Mouse (Mus musculus): ENCODE results near the gene Map2. TPM values are rescaled to one million over a fixed set of nuclear protein-coding genes. Genes with fewer than 3 reads are reported as not detected.

Map2 gene
- total RNA-seq, 2 experiments from 2014 or later: 1,064 to 1,130 TPM

DNA sequence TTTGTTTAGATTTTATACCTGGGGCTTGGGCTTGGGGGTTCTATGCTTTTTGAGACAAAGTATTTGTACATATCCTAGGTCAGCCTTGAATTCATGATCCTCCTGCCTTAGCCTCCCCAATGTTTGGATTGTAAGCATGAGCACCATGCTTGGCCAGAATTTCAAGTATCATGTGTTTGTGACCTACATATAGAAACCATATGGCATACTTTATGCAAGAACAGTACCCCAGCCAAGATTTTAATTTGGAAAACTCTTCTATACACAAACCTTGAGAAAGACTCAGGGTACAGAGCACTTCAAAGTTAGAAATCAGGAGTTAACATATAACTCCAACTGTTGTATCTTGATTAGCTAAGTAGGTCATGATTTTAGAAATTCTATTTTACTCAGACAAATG, 243.3 kb downstream of the Map2 start:
- no peak for DNase-seq (ENCODE audit: extremely low spot score in 1 of 2, low spot score in 2 of 2)
- TF ChIP-seq CTCF (IDR thresholded peaks at IDR 0.05): no peak
- Histone ChIP-seq H3K27ac (no peak overlapping the region; the same call in 1 of the 2 replicates), H3K4me3 (no peak overlapping the region)
- intact Hi-C loops (cut with DNase I): no loop called here

DNA sequence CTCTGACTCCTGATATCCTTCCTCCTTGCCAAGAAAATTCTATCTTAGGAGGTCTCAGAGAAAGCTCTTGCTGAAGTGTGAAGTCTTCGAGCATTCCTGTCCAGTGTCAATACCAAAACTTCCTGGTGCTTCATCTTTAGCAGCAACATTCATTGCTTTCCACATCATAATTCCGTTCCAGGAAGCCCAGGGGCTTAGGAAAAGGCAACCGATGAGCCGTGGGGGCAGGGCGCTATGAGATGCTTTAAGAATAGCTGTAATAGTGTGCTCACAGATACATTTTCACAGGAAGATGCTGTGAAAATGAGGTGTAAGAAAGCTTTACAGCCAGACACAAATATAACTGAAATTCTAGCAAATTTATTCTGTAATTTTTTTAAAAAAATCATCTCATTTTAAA, 251.0 kb downstream of the Map2 start:
- intact Hi-C loops (cut with DNase I): no loop called here
- H3K27ac ChIP-seq: no peak overlapping the region
- DNase-seq (ENCODE audit: extremely low spot score in 1 of 2, low spot score in 2 of 2): no peak

DNA sequence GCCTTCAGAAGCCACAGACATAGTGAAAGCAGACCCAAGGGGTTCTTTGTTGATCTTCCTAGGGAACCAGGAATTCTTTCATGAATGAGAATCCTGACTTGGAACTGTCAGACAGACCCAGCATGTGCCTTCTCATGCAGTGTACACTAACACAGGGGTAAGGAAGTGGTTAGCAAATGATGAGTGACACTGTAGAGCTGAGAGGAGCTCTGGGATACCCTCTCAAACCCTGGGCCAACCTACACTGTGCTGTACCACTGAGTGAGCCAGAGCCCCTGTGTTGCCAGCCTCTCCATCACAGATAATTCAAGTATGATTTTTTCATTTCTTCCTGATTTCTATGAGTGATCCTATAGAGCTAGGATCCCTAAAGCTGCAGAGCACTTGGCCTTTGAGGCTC, 255.9 kb downstream of the Map2 start:
- Histone ChIP-seq H3K4me3 (no peak overlapping the region), H3K27ac (0 out of 2 replicates have a peak overlapping the region, but pooled peaks have one; percentile 36)
- no peak for DNase-seq (ENCODE audit: extremely low spot score in 1 of 2, low spot score in 2 of 2)
- intact Hi-C loops (cut with DNase I): no loop called here
- TF ChIP-seq CTCF (IDR thresholded peaks at IDR 0.05): no peak

More for the DNA sequence above, 251.0 kb downstream of the Map2 start:
- no peak overlapping the region for H3K4me3 ChIP-seq
- no peak for TF ChIP-seq CTCF (IDR thresholded peaks at IDR 0.05)

DNA sequence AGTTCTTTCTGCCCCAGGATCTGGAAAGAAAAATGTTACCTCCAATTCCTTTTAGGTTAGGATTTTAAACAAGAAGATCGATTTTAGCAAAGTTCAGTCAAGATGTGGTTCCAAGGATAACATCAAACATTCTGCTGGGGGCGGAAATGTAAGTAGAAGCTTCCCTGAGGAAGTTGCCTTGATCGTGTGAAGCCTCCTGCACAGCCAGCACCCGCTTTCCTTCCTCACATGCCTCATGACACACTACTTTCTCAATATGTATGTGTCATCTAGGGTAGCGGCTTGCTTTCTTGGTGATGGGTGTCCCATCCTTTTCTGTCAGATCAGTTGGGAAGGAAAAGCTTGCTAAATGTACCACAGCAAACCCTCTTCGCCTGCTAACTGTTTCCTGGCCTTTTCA, 256.4 kb downstream of the Map2 start:
- Histone ChIP-seq H3K4me3 (no peak overlapping the region), H3K27ac (no peak overlapping the region; the same call in 1 of the 2 replicates)
- no peak for TF ChIP-seq CTCF (IDR thresholded peaks at IDR 0.05)
- DNase-seq (ENCODE audit: extremely low spot score in 1 of 2, low spot score in 2 of 2): no peak
- intact Hi-C loops (cut with DNase I): no loop called here

DNA sequence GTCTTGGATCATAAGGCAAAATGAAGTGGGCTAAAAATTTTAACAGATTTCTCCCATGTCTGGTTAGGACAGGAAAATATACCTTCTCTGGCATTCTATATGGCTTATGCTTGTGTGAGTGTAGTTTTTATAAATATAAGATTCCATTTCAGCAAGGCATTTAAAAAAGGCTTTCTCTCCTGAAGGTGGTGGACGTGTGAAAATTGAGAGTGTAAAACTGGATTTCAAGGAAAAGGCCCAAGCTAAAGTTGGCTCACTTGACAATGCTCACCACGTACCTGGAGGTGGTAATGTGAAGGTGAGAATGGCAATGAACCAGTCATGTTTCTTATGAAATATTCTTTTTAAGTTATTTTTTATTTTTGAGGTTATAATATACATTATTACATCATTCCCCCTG, 263.0 kb downstream of the Map2 start:
- Histone ChIP-seq H3K4me3 (no peak overlapping the region), H3K27ac (no peak overlapping the region)
- TF ChIP-seq CTCF (IDR thresholded peaks at IDR 0.05): no peak
- no peak for DNase-seq (ENCODE audit: extremely low spot score in 1 of 2, low spot score in 2 of 2)
- intact Hi-C loops (cut with DNase I): loop anchor here (2.0 kb wide), 1 partner anchor 29 kb away; no protein-coding TSS in a partner anchor

DNA sequence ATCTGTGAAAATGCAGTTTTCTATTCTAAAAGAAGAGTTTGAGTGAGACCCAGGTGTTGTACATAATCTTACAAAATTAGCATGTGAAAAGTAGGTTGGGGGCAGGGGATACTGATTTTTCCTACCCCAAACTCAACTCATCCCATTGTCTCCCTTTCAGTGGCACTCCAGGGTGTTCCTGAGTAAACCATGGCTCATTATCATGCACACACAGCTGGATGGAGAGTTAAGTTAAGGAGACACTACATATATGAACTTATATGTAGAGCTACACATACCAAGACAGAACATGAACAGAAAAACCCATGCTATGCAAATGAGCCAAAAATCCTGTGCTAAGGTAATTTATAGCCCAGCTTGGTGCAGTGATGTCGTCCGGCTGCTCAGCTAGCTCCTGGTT, 267.8 kb downstream of the Map2 start:
- Histone ChIP-seq H3K4me3 (no peak overlapping the region), H3K27ac (no peak overlapping the region)
- DNase-seq (ENCODE audit: extremely low spot score in 1 of 2, low spot score in 2 of 2): no peak
- TF ChIP-seq CTCF (IDR thresholded peaks at IDR 0.05): no peak
- intact Hi-C loops (cut with DNase I): no loop called here

DNA sequence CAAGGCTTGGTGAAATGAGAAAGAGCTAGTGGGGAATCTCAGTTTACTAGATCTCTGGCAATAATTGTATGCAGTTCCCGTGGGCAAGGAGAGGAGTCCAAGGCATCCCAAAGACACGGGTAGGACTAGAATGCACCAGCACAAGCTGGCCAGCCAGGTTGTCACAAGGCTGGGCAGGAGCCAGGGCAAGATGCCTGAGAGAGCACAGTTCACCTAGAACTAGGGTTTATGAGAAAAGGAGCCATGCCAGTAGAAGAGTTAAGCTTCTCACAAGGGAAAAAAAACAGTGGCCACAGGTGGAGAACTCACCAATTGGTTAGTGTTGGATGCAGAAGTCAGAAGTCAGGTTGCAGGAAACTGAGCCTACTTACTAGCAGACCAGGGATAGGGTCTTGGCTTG, 274.4 kb downstream of the Map2 start:
- intact Hi-C loops (cut with DNase I): no loop called here
- TF ChIP-seq CTCF (IDR thresholded peaks at IDR 0.05): no peak
- DNase-seq (ENCODE audit: extremely low spot score in 1 of 2, low spot score in 2 of 2): no peak

DNA sequence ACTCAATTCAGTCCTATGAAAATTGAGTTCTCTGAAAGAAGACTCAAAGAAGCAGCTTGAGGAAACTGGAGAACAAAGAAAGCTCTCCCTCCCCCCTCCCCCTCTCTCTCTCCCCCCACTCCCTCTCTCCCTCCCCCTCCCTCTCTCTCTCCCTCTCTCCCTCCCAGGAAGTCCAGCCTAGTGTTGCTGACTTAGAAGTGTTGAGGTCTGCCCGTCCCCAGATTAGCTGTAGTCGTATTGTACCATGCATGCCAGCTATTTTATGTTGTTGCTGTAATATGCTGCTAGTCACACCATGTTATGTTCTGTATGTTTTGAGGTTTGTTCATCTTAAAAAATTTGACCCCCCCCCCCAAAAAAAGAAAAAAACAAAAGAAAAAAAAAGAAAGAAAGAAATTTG, 281.5 kb downstream of the Map2 start:
- TF ChIP-seq CTCF (IDR thresholded peaks at IDR 0.05): no peak
- H3K4me3 ChIP-seq: no peak overlapping the region
- intact Hi-C loops (cut with DNase I): no loop called here
- no peak for DNase-seq (ENCODE audit: extremely low spot score in 1 of 2, low spot score in 2 of 2)
- no peak overlapping the region for H3K27ac ChIP-seq

More for the DNA sequence above, 274.4 kb downstream of the Map2 start:
- Histone ChIP-seq H3K27ac (no peak overlapping the region), H3K4me3 (no peak overlapping the region)

DNA sequence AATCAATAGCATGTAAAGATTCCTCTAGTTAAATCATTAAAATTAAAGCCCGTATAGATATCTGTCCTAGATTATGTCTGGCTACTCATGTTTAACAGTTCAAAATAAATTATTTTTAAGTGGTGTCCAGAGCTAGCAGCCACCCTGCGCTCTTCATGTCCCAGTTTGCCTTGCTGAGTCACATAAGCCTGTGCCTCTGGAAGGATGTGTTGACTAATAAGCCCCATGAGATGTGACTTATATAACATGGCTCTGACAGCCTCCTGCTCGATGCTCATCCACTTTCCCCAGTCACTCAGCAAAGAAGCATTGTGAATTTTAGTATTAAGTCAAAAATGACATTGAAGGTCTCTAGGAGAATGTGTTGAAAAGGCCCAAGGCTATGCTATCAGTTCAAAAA, 282.7 kb downstream of the Map2 start:
- no peak overlapping the region for H3K27ac ChIP-seq

DNA sequence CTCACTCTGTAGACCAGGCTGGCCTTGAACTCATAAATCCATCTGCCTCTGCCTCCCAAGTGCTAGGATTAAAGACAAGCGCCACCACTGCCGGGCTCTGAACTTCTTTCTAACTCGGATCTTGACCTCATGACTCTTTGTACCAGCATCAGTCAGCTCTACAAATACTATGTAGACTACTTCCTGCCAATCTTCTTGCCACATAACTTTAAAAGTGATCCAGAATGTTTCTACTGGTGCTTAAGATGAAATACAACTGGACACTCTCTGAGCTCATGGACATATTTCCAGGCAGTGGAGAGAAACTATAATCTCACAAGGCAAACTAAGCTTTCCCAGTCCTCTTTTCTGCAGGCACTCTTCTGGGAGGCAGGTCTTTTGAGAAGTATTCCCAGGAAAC, 284.3 kb downstream of the Map2 start:
- Histone ChIP-seq H3K27ac (no peak overlapping the region), H3K4me3 (no peak overlapping the region)
- intact Hi-C loops (cut with DNase I): no loop called here
- no peak for TF ChIP-seq CTCF (IDR thresholded peaks at IDR 0.05)
- no peak for DNase-seq (ENCODE audit: extremely low spot score in 1 of 2, low spot score in 2 of 2)

More for the DNA sequence above, 282.7 kb downstream of the Map2 start:
- intact Hi-C loops (cut with DNase I): no loop called here
- no peak overlapping the region for H3K4me3 ChIP-seq
- no peak for TF ChIP-seq CTCF (IDR thresholded peaks at IDR 0.05)
- DNase-seq (ENCODE audit: extremely low spot score in 1 of 2, low spot score in 2 of 2): no peak

DNA sequence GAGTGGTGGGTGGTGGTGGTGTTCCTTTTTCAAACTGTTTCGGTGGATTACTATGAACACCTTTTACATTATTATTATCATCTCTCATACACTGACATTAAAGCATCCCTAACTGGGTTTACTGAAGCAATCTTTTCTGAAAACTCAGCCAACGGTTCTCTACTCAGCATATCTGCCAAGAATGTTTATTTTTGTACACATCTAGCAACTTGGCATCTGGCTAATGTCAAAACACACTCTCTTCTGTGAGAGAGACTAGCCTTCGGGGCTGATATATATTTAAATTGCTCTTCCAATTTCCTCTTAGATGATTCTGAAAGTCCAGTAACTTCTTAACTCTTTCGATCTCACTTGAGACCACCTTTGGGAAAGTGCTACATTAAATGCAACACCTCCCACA, 285.8 kb downstream of the Map2 start:
- Histone ChIP-seq H3K27ac (no peak overlapping the region), H3K4me3 (no peak overlapping the region)
- no peak for DNase-seq (ENCODE audit: extremely low spot score in 1 of 2, low spot score in 2 of 2)
- intact Hi-C loops (cut with DNase I): loop anchor here (10.0 kb wide), 1 partner anchor 356 kb away; no protein-coding TSS in a partner anchor
- TF ChIP-seq CTCF (IDR thresholded peaks at IDR 0.05): no peak

DNA sequence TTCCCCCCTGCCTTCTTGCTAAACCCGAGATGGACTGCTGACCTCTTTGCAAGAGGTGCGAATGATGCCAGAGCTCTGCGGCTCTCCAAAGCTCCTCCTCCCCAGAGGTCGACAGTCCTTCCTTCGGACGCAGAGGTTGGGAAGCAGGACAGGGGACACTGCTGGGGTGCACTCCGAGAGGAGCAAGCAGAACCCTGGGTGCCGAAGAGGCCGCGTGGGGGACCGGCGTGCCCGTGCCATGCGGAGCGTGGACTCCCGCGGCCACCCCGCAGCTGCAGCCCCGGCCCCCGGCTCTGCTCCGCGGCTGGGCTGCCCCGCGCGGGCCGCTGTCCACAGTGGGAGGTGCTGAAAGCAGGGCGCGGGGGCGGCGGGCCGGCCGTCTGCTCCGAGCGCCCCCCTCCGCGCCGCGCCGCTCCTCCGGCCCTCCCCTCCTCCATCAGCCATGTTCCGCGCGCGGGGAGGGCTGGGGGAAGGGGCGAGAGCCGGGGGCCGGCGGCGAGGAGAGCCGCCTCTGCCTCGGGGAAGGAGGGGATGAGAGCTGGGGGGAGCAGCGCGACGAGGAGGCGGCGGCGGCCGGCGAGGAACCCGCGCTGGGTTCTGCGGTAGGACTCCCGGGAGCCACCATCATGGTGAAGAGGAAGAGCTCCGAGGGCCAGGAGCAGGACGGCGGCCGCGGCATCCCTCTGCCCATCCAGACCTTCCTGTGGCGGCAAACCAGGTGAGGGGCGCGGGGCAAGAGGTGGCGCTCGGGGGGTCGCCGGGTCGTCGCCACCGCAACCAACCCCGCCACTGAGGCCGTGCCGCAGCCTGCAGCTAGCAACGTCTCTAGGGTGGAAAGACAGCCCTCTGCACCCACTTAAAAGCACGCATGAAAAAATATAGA, 293.0 kb downstream of the Map2 start, which contains the start of gene Unc80:
Unc80 (plus strand) TSS at position 547 of the 883 bp plus-strand sequence.
- intact Hi-C loops (cut with DNase I): loop anchor here (2.0 to 10.0 kb wide), 3 partner anchors 29 to 363 kb away; no protein-coding TSS in a partner anchor
- Histone ChIP-seq H3K27ac (peak within 1 kb of the TSS; percentile 90), H3K4me3 (peak within 1 kb of the TSS; percentile 71)
- peak; percentile 70 to 78 for DNase-seq (ENCODE audit: extremely low spot score in 1 of 2, low spot score in 2 of 2)
- no peak for TF ChIP-seq CTCF (IDR thresholded peaks at IDR 0.05)

All from left cerebral cortex, adult 2 months (tissue).